21 mouse cellular contexts compared by ENCODE assay signal in the genomic region with DNA sequence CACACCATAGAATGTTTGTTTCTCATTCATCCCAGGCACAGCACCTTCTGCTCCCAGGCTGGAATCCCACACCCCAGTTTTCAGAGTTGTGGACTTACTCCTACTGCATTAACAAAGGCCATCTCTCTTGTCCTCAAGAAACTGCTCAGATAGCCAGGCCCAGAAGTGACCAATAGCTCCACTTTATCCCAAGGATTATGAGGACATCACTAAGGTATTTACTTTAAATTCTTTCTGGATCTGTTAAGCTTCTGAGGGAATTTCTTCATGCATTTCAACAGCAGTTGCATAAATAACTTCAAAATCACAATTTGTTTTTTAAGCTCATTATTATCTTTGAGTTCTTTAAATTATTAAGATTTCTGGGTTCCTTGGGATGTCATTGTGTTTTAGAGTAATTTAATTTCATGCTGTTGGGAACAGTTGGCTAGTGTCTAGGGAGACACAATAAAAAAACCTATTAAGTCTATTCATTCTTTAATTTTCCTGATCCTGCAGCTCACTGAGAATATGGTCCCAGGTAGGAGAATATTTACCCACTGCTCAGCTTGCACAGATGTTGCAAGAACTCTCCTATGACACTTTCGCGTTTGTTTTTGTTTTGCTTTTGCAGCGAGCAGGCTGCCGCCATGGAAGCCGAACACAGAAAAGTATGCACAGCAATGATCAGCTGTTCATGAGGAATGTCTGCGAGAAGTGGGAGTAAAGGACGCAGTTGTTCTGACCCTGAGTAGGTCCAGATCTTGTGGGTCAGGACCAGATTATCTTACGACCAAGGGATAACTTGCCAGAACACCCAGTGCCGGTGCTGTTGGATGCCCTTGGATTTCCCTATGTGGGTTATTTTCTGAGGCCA.
A peak's percentile ranks its signal among the peaks of the same experiment; 100 is the strongest.
DNase-seq lines count a peak whose midpoint lies in the region; TF ChIP-seq lines count a peak whose summit lies in the region.
"Had no signal": no experiment of that assay in that cellular context is flagged by ENCODE, and none has a peak within 500 bp of the region (broad histone marks: within the 10 kb centered on the region; RNA-seq: fewer than 3 reads in every experiment).

No protein-coding gene starts in this region.

- H3K36me3 ChIP-seq in myocyte (ENCODE audit: control insufficient read depth, insufficient read depth), result no peaks in the 10 kb centered on the region
- H3K36me3 ChIP-seq: embryonic facial prominence, embryonic 13.5 days; heart, embryonic 13.5 days; hindbrain, embryonic 15.5 days had no signal

- peak overlapping the region; percentile 82 for H3K4me2 ChIP-seq in myocyte (ENCODE audit: low read depth)
- H3K4me2 ChIP-seq: embryonic facial prominence, embryonic 13.5 days; forebrain, embryonic 13.5 days; heart, embryonic 13.5 days; hindbrain, embryonic 15.5 days had no signal

- no peak for DNase-seq in gastrocnemius, adult 2 months
- no peak for DNase-seq in gastrocnemius, adult 8-10 months (ENCODE audit: low spot score in 2 of 2)
- DNase-seq in ovary, adult 18-20 months (ENCODE audit: low spot score), result peak; percentile 44
- DNase-seq in ovary, postnatal 10 days (ENCODE audit: low spot score), result no peak
- DNase-seq in Muller cell, postnatal 12 days (ENCODE audit: inconsistent ontology term), result peak; percentile 63
- no peak for DNase-seq in lung, postnatal 4 days
- no peak for DNase-seq in urinary bladder, adult 18-20 months (ENCODE audit: low spot score in 2 of 2)
- DNase-seq: adrenal gland, postnatal 10 days; cerebellum, adult 11-12 months; cerebellum, adult 9-11 months; cerebellum, postnatal 36 days; forebrain, postnatal 0 days; gastrocnemius, postnatal 36 days; heart, adult 11 months; heart, postnatal 36 days had no signal

- H3ac ChIP-seq in myocyte (ENCODE audit: control insufficient read depth, insufficient read length), result no peak overlapping the region

- intact Hi-C loops in gastrocnemius, adult 2 months (cut with DNase I), result no loop called here

- peak overlapping the region; percentile 13 for H3K4me3 ChIP-seq in gastrocnemius, adult 2 months
- peak overlapping the region; percentile 3 for H3K4me3 ChIP-seq in myocyte
- H3K4me3 ChIP-seq: embryonic facial prominence, embryonic 13.5 days; forebrain, embryonic 13.5 days; heart, embryonic 13.5 days; hindbrain, embryonic 15.5 days had no signal

- H3K79me2 ChIP-seq in myocyte (ENCODE audit: control insufficient read depth, insufficient read depth), result no peaks in the 10 kb centered on the region

- no peak for TF ChIP-seq CTCF in gastrocnemius, adult 2 months (IDR thresholded peaks at IDR 0.05)

- no peaks in the 10 kb centered on the region for H3K27me3 ChIP-seq in myocyte (ENCODE audit: control insufficient read depth, insufficient read depth, insufficient read length)
- H3K27me3 ChIP-seq: CH12.LX; embryonic facial prominence, embryonic 13.5 days; forebrain, embryonic 13.5 days; heart, embryonic 13.5 days; hindbrain, embryonic 15.5 days had no signal

- no peak overlapping the region for H3K27ac ChIP-seq in gastrocnemius, adult 2 months
- H3K27ac ChIP-seq: embryonic facial prominence, embryonic 13.5 days; forebrain, embryonic 13.5 days; heart, embryonic 13.5 days; hindbrain, embryonic 15.5 days had no signal

- no peak for TF ChIP-seq POLR2A in myocyte (IDR thresholded peaks at IDR 0.05; ENCODE audit: insufficient read length, low read depth)

TF ChIP-seq in myocyte, 11 proteins besides CTCF, POLR2A, EP300 and RAD21:
- TF ChIP-seq REST (IDR thresholded peaks at IDR 0.05; ENCODE audit: insufficient read depth, insufficient read length) (no peak), SRF (IDR thresholded peaks at IDR 0.05; ENCODE audit: control insufficient read depth, insufficient read length, low read depth) (no peak), MAX (IDR thresholded peaks at IDR 0.05; ENCODE audit: low read depth) (no peak), CEBPB (IDR thresholded peaks at IDR 0.05; ENCODE audit: insufficient read depth, poor library complexity, severe bottlenecking) (peak; percentile 71), MYOG (IDR thresholded peaks at IDR 0.05; ENCODE audit: control insufficient read depth in 1 of 3, insufficient read depth in 1 of 3, insufficient read length in 2 of 3, low read depth in 2 of 3) (peak; percentile 25 to 84 (median 47)), USF1 (IDR thresholded peaks at IDR 0.05; ENCODE audit: low read depth) (no peak), POLR2AphosphoS2 (IDR thresholded peaks at IDR 0.05; ENCODE audit: insufficient read length, low read depth) (no peak), TCF12 (IDR thresholded peaks at IDR 0.05; ENCODE audit: insufficient read depth, poor library complexity, severe bottlenecking) (peak; percentile 24), TCF3 (IDR thresholded peaks at IDR 0.05; ENCODE audit: insufficient read length, low read depth) (peak; percentile 36), MYOD1 (IDR thresholded peaks at IDR 0.05; ENCODE audit: control insufficient read depth in 1 of 3, insufficient read length in 2 of 3, low read depth in 2 of 3) (peak in 2 of 3 experiments; percentile 76 to 81), E2F4 (IDR thresholded peaks at IDR 0.05; ENCODE audit: insufficient read depth) (no peak)

Comparison
In these comparisons a context has a peak if more than half of its experiments do, and no peak if none do; other contexts are left out.
1. DNase-seq: peak in ovary, adult 18-20 months (single experiment) and Muller cell, postnatal 12 days (single experiment); none in gastrocnemius, adult 2 months (single experiment), gastrocnemius, adult 8-10 months (0 of 2), ovary, postnatal 10 days (single experiment), lung, postnatal 4 days (0 of 2) and urinary bladder, adult 18-20 months (0 of 2).